Mouse (Mus musculus) T-helper 17 cell (primary cell): ENCODE results near the gene Ccnd3.

Source experiments
- in situ Hi-C, 2 experiments: fragments of 300-600 bp; cut with MboI, MseI; formaldehyde crosslinking; loops; 1 replicate in 1 of 2; 2 replicates in 1 of 2; pipeline ENCODE4 v1.15.1; 2025; ENCODE audit warnings: high pct_unique_total_duplicates in 2 of 2

The Ccnd3 gene

DNA sequence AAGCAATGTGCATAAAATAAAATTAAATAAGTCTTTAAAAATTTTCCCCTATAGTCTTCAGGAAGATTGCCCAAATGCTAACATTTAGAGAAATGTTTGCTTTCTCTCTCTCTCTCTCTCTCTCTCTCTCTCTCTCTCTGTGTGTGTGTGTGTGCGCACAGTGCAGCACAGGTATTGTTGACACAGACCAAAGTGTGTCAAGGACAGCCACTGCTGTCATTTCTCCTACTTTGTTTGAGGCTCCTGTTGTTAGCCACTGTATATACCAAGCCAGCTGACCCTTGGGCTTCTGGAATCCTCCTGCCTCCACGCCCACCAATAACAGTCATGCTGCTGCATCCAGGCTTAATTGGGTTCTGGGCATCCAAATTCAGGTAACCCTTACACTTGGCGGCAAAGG, 33.2 kb downstream of the Ccnd3 start:
- in situ Hi-C loops, result no loop called here

- in situ Hi-C loops, result no loop called here
These were observed 34.3 kb downstream of the Ccnd3 start for GRCm38 (mm10) chr17:47539128-47539527.

DNA sequence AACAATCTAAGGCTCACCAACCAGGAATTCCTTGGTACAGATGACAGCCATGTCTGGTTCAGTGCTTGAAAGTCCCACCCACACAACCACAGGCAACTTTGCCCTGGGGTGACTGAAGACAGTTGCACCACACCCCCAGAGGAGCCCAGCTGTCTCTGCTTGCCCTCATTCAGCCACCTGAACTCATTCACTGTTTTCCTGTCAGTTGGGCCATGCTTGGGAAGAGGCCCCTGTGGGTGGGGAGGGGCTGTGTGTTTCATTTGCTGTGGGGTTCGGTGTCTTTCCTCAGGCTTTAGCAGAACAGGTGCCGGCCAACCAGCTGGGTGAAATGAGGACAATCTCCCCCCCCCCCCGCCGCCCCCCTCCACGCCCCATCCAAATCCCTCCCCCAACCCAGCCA, 37.2 kb downstream of the Ccnd3 start:
- in situ Hi-C loops, result no loop called here

DNA sequence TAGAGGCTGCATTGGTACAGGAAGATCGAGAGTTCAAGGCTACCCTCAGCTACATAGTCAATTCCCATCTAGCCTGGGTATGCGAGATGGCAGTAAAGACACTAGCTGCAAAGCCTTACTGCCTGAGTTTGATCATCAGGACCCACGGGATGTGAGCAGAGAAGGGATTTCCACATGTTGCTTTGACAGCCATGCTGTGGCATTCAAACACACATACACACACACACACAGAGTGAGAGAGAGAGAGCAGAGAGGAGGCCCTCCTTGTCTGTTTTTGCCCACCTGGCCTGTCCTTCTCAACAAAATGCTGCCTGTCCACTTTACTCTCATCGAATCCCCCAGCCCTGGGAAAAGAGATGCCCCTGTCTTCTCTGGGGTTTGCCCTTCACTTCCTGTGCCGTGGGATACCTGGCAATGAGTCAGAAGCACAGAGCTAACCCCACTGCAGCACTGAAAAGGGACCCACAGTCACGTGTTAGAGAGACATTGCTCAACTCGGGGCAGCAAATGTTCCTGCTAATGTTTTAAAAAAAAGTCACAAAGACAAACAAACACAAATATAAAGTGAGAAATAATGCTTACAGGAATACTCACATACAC, 38.3 kb downstream of the Ccnd3 start:
- in situ Hi-C loops, result no loop called here

DNA sequence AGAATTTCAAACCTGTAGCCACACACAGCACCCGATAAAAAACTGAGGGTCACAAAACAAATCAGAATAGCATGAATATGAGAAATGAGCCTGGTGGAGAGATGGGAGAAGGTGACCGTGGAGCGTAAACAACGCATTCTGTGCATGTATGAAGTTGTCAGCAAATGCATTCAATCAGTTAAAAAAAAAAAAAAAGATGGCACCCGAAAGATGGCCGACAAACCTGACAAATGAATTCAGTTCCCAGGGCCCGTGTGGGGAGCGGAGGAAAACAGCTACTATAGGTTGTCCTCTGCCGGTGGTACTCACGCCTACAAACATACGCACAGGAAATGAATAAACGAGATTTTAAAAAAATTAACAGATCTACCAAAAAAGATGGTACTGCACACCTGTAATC, 40.3 kb downstream of the Ccnd3 start:
- in situ Hi-C loops, result no loop called here

DNA sequence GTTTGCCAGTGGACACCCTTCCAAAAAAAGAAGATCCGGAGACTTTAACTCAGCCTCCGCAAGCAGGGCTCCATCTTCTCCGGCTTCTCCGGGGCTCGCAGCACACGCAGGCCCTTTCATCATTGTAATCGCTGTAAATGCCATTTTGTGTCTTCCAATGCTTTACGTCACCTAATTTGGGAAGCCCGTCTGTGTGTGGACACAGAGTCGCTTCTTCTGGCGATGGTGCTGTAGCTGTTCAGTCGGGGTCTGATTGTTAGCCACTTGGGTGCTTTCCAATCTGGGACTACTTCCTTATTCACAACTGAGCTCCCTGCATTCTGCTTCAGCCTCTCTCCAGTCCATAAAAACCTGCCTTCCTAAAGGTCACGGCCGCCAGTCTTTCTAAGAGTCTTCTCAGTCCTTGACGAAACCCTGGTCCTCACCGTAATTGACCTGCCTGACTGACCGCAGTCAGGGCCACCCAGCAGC, 41.0 kb downstream of the Ccnd3 start:
- in situ Hi-C loops, result no loop called here

DNA sequence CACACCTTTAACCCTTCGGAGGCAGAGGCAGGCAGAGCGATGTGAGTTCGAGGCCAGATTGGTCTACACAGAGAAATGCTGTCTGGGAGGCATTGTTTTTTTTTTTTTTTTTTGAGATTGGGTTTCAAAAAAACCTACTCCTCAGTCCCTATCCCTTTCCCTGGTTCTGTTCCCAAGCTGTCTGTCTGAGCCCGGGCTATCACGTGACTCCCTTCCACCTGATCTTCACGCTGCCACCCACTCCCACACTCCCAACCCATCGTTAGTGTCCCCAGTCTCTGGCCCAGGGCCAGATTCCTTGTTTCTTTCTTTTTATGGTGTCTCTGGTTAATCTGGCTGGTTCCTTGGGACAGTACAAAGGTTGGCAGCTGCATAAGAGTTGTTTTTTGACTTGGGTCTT, 46.2 kb downstream of the Ccnd3 start:
- in situ Hi-C loops, result no loop called here

DNA sequence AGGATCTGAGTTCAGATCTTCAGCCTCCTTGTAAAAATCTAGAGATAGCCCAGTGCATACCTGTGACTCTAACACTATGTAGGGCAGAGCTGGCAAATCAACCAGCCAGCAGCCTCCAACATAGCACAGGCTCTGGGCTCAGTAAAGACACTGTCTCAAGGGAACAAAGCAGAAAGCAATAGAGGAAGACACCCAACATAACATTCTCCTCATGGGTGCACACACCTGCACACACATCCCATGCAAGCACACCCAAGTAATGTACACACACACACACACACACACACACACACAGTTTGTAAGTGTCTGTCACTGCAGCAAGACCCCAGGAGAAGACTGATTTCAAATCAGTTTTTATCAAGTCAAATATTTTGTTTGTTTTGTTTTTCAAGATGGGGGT, 48.1 kb downstream of the Ccnd3 start:
- in situ Hi-C loops, result no loop called here

GRCm38 (mm10) chr17:47554621-47555020, 49.8 kb downstream of the Ccnd3 start:
- in situ Hi-C loops, result loop anchor here in 1 of 2 experiments (5.0 kb wide), 1 partner anchor 38 kb away; no protein-coding TSS in a partner anchor

- in situ Hi-C loops, result loop anchor here in 1 of 2 experiments (5.0 kb wide), 1 partner anchor 35 kb away; no protein-coding TSS in a partner anchor
These were observed 52.3 kb downstream of the Ccnd3 start for GRCm38 (mm10) chr17:47557179-47557578.

DNA sequence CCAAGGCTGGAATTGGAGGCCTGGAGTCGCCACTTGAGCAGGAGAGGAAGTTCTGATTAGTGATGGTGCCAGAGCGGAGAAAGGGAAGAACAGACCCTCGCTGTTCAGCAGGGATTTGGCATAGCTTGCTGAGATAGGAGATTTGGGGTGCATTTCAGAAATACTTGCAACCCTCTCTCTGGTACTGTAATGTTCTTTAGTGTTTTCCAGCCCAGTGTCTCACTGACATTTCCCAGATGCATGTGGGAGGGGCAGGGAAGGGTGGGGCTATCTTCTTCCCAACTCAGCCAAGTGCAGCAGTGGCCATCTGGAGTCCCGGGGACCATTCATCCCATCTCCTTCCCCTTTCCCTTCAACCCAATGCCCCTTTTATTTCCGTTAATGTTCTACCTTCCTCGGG, 54.9 kb downstream of the Ccnd3 start:
- in situ Hi-C loops, result loop anchor here in 1 of 2 experiments (5.0 kb wide), 1 partner anchor 33 kb away; no protein-coding TSS in a partner anchor

DNA sequence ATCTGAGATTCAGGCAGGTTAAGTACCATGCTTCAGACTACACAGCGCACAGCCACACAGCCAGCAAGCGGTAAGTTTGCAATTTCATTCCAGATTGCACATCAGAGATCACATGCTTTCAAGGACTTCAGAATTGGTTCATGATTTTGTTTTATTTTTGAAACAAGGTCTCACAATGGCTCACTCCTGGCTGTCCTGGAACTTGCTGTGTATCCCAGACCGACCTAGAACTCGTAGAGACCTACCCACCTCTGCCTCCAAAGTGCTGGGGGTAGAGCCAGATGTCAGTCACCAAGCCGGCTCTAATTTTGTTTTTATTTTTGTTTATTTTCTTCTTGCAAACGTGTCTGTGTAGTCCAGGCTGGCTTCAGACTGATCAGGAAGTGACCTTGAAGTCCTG, 58.0 kb downstream of the Ccnd3 start:
- in situ Hi-C loops, result no loop called here

DNA sequence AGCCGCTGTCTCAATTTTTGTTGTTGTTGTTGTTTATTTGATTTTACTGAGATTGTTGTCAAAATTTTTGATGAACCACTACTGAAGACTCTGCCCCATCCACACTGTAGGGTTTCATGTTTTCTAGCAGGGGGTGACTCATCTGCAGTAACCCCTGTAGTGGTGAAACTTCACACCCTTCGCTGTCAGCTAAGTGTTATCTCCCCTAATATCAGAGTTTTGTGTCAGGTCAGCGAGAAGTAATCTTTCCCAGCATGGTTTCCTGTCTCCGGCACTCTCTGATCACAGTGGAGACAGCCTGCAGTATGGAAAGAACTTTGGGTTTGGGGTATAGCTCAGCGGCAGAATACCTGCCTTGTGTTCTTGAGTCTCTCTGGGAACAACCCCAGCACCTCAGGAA, 59.8 kb downstream of the Ccnd3 start:
- in situ Hi-C loops, result no loop called here

DNA sequence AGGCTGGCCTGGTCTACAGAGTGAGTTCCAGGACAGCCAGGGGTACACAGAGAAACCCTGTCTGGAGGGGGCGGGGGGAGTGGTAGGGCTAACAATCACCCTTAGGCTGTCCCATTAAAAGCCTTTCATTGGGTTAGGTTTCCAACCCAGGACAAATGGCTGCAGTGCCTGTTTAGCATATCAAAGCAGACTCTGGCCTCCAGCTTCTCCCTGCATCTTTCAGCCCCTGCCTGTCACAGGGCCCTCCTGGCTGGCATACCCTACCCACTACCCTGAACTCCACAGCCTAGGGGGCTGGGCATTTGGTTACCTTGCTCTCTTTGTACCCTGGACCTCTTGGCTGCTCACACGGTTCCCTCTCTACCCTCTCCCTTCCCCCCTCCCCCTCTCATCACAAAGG, 61.3 kb downstream of the Ccnd3 start:
- in situ Hi-C loops, result no loop called here

DNA sequence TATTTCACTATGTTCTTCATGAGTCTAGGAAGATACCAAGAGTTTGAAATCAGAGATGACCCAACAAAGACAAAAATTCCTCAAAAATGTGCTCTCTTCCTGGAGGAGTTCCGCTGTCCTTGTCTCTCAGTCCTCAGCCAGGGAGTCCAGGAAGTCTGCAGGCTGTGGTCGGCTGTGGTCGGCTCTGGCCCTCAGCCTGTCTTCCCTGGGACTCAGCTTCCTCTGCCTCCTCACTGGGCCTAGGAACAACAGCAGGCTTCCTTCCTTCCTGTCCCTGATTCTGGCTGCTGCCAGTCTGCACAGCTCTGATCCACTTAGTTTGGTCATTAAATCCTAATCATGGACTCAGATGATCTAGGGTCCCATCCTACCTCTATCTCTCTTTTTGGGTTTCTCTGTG, 62.4 kb downstream of the Ccnd3 start:
- in situ Hi-C loops, result no loop called here

GRCm38 (mm10) chr17:47568389-47568788, 63.5 kb downstream of the Ccnd3 start:
- in situ Hi-C loops, result no loop called here

- in situ Hi-C loops, result no loop called here
These were observed 64.2 kb downstream of the Ccnd3 start for GRCm38 (mm10) chr17:47568951-47569527.

DNA sequence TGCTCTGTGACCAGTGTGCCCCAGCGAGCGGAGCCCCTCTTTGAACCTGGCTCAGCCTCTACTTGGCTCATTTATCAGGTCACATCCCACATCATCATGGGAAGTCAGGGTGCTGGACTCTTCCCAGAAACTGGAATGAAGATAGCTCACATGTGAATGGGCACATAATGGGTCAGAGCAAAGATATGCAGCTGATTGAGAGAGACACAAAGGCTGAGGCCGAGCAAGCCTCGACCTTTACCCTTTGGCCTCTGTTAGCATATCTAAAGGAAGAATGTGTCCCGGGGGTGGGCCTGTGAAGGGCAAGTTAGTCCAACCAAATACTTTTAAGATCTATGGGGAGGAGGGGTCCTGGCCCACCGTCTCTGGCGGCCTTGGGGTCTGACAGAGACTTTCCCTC, 66.8 kb downstream of the Ccnd3 start:
- in situ Hi-C loops, result no loop called here

DNA sequence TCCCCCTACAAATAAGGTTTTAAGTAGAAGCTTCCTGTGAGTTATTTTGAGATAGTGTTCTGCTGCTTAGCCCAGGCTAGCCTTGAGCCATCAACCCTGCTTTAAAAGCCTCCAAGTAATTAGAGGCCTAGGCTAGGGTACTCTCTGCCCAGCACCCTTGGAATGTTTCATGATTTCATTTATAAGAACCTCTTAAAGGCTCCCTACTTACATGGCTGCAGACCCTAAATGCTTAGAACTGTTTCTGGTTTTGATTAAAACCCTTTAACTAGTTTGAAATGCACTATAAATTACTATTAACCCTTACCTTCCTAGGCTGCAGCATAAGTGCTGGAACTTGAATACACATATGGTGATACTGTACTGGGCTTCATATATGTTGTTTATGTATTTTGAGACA, 67.6 kb downstream of the Ccnd3 start:
- in situ Hi-C loops, result no loop called here

GRCm38 (mm10) chr17:47574028-47574427, 69.2 kb downstream of the Ccnd3 start:
- in situ Hi-C loops, result no loop called here

- in situ Hi-C loops, result no loop called here
These were observed 70.0 kb downstream of the Ccnd3 start for GRCm38 (mm10) chr17:47574830-47575229.

DNA sequence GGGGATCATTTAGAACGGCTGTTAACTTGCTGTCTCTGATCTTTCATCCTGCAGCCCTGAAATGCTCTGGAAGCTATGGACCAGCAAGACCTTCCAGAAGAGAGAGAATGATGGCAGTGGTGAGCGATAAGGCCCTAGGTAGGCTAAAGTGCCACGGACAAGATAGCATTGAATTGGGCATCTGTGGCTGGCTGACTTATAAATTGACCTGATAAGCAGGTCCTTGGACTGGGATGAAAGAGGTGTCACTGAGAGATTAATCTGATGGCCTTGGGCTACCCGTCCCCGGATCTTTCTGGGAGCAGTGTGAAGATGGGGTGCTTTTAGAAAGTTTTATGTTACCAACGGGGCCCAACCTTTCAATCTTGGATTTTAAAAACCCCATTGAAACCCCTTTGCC, 73.8 kb downstream of the Ccnd3 start:
- in situ Hi-C loops, result no loop called here

DNA sequence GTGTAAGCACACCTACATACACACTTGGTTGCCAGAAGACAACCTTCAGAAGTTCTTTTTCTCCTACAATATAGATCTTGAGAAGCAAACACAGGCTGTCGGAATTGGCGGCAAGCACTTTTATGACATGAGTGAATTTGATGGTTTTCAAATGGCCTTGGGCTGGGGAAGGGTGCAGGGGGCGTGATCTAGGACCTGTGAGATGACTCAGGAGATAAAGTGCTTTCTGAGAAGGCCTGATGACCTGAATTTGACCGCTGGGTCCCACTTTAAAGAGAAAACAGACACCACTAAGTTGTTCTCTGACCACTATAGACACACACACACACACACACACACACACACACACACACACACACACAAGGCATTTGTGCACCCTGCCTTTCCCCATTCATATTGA, 76.1 kb downstream of the Ccnd3 start:
- in situ Hi-C loops, result no loop called here

DNA sequence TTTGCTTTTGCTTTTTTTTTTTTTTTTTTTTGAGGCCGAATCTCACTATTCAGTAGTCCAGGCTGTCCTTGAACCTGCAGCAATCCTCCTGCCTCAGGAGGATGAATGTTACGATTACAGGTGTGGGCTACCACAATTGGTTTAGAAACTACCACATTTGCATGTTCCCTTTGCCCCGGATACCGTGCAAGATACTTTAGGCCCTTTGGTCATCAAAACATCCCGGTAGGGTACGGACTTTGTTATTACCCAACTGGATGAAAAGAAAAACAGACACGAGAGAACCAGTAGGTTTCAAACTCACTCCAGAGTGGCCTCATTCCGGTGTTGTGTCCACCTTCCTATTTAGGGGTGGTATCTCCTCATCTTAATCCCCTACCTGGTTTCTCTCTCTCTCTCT, 83.7 kb downstream of the Ccnd3 start:
- in situ Hi-C loops, result no loop called here
